Mouse (Mus musculus): ENCODE measurements around the gene Ctrc. TPM values are rescaled to one million over a fixed set of nuclear protein-coding genes. Genes with fewer than 3 reads are reported as not detected.

Gene Ctrc
- polyA plus RNA-seq, 1 experiment: not detected

GRCm38 (mm10) chr4:141787462-141787861 lies 58.7 kb downstream of the Ctrc start:
- no peak for TF ChIP-seq GATA1 (IDR thresholded peaks at IDR 0.05; ENCODE audit: low read length)

GRCm38 (mm10) chr4:141787046-141787445 lies 59.1 kb downstream of the Ctrc start:
- TF ChIP-seq GATA1 (IDR thresholded peaks at IDR 0.05; ENCODE audit: low read length): no peak

- no peak for TF ChIP-seq GATA1 (IDR thresholded peaks at IDR 0.05; ENCODE audit: low read length)
Observed at GRCm38 (mm10) chr4:141786141-141786540, 60.0 kb downstream of the Ctrc start.

GRCm38 (mm10) chr4:141784835-141785234 lies 61.3 kb downstream of the Ctrc start:
- no peak for TF ChIP-seq GATA1 (IDR thresholded peaks at IDR 0.05; ENCODE audit: low read length)

DNA sequence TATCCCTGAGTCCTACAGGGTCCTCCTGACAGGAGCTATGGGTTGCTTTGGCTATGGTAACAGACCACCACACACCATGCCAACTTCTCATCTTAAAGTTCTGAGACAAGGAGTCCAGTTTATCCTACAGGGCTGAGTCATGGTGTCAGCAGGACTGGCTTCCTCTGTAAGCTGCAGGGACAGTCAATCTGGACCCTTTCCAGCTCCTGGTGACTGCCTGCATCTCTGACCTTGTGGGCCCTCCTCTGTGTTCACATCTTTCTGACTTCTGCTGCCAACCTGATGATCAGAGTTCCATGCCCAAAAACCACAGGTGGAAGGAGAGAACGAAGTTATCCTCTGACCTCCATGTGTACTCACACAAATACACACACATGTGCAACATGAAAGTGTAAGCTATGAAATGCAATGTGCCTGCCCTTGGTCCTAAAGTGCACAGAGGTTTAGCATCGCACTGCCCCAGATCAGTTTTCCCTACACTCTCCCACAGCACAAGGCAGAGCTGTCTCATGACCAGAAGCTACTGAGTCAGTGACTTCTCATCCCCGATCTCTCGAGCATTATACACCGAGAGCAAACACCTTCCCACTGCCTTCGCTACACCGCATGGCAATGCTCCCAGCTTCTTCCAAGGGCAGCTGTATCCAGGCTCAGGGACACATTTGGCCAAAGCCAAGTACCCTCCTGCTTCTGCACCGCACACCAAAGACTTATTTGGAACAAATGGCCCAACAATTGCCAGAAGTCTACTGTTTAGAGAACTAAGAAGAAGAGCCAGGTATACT lies 64.8 kb downstream of the Ctrc start:
- TF ChIP-seq GATA1 (IDR thresholded peaks at IDR 0.05; ENCODE audit: low read length): no peak

DNA sequence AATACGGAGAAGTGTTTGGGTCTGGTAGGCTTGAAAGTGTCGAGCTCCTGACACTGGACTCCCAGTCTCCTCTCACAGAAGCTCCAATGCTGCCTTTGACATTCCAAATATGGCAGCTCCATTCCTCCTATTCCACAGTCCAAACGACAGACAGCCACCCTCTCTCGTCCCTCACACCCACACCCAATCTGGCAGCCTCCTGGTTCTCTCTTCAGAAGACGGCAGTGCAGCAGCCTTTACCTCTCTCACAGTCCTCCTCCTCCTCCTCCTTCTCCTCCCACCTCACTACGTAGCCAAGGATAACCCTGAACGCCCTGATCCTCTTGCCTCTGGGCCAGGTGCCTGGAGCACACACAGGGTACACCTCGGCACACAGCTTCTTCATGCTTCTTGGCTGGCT lies 66.3 kb downstream of the Ctrc start:
- TF ChIP-seq GATA1 (IDR thresholded peaks at IDR 0.05; ENCODE audit: low read length): no peak

DNA sequence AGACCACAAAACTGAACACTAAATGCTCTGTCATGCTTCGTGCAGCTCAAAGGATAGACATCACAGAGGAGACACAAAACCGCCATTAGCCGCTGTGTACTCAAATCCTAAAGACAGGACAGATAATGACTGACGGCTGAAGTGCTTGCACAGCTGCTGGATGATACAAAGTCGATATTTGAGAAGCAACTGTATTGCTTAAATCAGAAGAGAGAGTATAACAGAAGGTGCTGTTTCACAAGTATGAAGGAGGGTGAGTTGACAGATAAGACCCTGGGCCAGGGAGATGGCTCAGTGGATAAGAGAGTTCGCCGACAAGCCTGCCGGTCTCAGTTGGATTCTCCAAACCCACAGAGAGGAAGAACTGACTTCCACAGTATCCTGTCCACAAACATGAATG lies 74.3 kb downstream of the Ctrc start:
- peak; percentile 27 for TF ChIP-seq GATA1 (IDR thresholded peaks at IDR 0.05; ENCODE audit: low read length)

DNA sequence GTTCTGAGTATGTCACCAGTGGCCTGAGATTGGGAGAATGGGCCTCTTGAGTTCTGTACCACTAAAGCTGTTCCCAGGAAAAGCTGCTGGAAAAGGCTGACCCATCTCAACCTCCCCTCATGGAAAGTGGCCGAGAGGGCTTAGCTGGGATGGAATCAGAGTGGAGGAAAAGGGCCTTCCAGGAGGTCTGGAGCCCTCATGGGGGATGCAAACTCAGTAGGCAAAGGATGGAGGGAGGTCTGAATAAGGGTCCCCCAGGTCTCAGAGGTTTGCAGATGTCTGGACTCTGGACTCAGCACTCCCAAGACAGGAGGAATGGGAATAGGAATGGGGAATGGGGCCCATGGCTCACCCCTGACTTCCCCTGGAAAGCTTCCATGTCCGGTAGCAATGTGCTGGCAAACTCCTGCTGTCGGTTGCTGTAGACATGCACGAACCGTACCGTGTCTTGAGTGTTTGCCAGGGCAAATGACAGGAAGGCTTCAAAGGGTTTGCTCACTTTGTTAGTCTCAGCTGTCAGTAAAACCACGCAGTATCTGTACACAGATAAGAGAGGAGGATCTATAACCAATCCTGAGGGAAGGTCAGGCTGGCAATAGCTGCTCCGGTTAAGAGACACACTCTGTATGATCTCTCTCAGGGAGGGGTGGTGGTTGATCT lies 76.5 kb downstream of the Ctrc start:
- TF ChIP-seq GATA1 (IDR thresholded peaks at IDR 0.05; ENCODE audit: low read length): peak; percentile 10

DNA sequence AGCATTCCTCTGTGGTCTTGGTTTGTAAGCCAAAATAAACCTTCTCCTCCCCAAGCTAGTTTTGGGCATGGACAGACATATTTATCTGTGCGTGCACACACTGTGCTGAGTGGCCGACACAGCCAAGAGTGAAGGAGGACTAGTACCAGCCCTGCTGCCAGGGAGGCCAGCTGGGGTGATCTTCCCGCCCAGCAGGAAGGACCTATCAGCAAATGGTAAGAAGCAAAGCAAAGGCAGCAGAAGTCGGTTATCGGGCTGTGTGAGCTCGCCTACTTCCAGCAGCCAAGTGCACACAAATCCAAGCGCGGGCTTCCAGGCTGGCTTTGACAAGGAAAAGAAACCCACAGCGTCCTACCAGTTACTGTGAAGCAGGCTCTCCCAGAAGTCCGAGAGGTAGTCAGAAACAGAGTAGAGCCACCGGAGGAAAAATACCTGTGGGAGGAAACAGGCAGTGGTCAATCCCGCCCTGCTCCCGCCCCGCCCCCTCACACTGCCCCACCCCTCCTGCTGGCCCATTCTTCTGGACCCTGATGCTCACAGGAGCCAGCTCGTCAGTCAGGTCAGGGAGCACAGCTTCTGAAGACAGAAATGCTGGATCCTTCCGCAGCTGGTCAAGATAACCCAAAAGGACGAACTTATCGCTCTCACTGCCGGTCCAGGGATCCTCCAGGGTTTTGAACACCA lies 78.7 kb downstream of the Ctrc start:
- TF ChIP-seq GATA1 (IDR thresholded peaks at IDR 0.05; ENCODE audit: low read length): no peak

DNA sequence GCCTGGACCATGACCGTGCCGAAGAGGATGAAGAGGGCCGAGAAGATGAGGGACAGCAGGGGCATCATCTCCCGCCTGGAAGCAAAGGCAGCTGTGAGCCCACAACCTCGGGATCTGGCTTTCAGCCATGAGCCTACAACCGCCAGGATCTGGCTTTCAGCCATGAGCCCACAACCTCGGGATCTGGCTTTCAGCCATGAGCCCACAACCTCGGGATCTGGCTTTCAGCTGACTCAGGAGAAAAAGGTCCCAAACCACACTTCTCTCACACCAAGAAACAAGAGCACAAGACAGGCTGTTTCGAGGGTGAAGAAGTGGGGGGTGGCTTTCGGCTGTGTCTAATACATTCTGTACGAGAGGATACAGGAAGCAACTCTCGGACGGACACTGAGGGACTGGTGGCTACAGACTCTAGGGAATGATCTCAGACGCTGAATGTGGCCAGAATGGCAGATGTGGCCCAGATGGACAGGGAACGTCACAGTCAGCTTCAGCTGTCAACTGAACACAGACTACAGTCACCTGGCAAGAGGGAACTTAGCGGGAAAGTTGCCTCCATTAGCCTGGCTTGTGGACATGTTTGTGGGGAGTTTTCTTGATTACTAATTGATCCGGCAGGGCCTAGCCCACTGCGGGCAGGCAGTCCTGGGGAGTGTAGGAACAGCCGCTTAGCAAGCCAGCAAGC lies 79.3 kb downstream of the Ctrc start:
- no peak for TF ChIP-seq GATA1 (IDR thresholded peaks at IDR 0.05; ENCODE audit: low read length)

DNA sequence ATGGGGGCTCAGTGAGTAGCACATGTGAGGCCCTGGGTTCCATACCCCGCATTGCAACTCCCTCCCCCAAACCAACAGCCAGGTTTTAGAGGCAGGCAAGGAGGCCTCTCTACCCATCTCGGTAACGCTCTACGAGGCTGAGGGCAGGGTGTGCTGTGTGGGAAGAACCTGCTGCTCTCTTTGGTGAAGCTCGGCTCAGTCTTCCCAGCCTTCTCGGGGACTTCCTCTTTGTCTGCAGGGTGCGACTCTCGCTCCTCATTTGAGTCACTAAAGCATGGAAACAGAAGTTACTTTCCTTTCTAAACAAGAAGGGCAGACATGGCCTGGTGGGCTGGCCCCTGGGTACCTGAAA lies 79.9 kb downstream of the Ctrc start:
- no peak for TF ChIP-seq GATA1 (IDR thresholded peaks at IDR 0.05; ENCODE audit: low read length)

DNA sequence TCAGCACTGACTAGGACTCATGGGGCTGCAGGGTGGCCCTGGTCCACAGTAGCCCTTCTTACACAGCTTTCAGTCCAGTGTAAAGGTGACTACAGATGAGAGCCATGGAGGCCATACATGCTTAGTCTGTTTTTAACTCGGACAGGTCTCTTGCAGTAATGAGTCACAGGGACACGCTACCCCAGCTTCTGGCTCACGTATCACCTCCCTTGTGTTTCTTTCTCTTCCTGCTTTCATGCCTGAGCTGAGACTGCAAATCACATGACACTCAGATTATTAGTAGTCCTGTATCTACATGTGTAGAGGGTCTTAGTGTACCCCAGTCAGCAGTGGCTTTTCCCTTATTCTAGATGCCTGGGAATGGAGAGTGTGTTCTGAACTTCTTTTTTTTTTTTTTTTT lies 81.2 kb downstream of the Ctrc start:
- TF ChIP-seq GATA1 (IDR thresholded peaks at IDR 0.05; ENCODE audit: low read length): no peak

Other genes starting within 250 kb of the Ctrc start
- not detected in 2 replicates for gene Fblim1, start 240.3 kb downstream of the Ctrc start, polyA plus RNA-seq (2012)
- not detected in 2 replicates for gene Tmem82, start 227.7 kb downstream of the Ctrc start, polyA plus RNA-seq (2012)
- gene Slc25a34, start 222.5 kb downstream of the Ctrc start, polyA plus RNA-seq (2012): not detected in 2 replicates
- gene Plekhm2, start 181.5 kb downstream of the Ctrc start, polyA plus RNA-seq (2012): 19.5 and 20.7 TPM in 2 replicates
- 3.3 TPM in 1 of 2 replicates, not detected in the other for gene Rsc1a1, start 160.8 kb downstream of the Ctrc start, polyA plus RNA-seq (2012)
- 10.5 and 19.5 TPM in 2 replicates for gene Ddi2, start 122.9 kb downstream of the Ctrc start, polyA plus RNA-seq (2012)
- 0.10 and 0.19 TPM in 2 replicates for gene Agmat, start 99.7 kb downstream of the Ctrc start, polyA plus RNA-seq (2012)
- gene Dnajc16, start 55.4 kb downstream of the Ctrc start, polyA plus RNA-seq (2012): 3.0 and 3.2 TPM in 2 replicates
- gene Casp9, start 52.7 kb downstream of the Ctrc start, polyA plus RNA-seq (2012): 19.5 and 22.3 TPM in 2 replicates
- gene Cela2a, start 20.2 kb downstream of the Ctrc start, polyA plus RNA-seq (2012): not detected in 2 replicates
- 70.4 and 72.2 TPM in 2 replicates for gene Efhd2, start 28.6 kb upstream of the Ctrc start, polyA plus RNA-seq (2012)
- gene Fhad1, start 168.7 kb upstream of the Ctrc start, polyA plus RNA-seq (2012): not detected in 2 replicates
- not detected in 2 replicates for gene Tmem51, start 237.9 kb upstream of the Ctrc start, polyA plus RNA-seq (2012)

All from G1E-ER4 (cell line).